Mouse (Mus musculus) forebrain, embryonic 12.5 days (tissue): ENCODE measurements around the gene Bricd5. TPM values are rescaled to one million over a fixed set of nuclear protein-coding genes. Genes with fewer than 3 reads are reported as not detected.
"Not testable (repeated sequence)": the region's sequence is repeated elsewhere in the genome, so short reads cannot be mapped to it uniquely, and the experiment has no call there.

Experiments
- ATAC-seq: fragments of 200-750 bp; cut with Nextera tagmentation; 2 replicates; pipeline ENCODE4 v1.8.0; 2017; ENCODE audit warnings: moderate TSS enrichment; ENCODE audit not compliant: low FRiP score
- H3K27ac ChIP-seq: fragments of 300-500 bp; sonication (generic); 2 replicates; pipeline ENCODE4 v1.5.1; 2016; ENCODE audit warnings: mild to moderate bottlenecking
- H3K27me3 ChIP-seq: fragments of 300-500 bp; sonication (generic); 2 replicates; pipeline ENCODE4 v1.6.1; 2016; ENCODE audit warnings: mild to moderate bottlenecking
- H3K36me3 ChIP-seq: fragments of 300-500 bp; sonication (generic); replicated peaks from 2 replicates; pipeline ENCODE4 v1.6.1; 2016; ENCODE audit warnings: mild to moderate bottlenecking
- H3K4me1 ChIP-seq: fragments of 300-500 bp; sonication (generic); 2 replicates; pipeline ENCODE4 v1.6.1; 2016
- H3K4me2 ChIP-seq: fragments of 300-500 bp; sonication (generic); 2 replicates; pipeline ENCODE4 v1.6.1; 2016; ENCODE audit warnings: mild to moderate bottlenecking, moderate library complexity
- H3K4me3 ChIP-seq: fragments of 300-500 bp; sonication (generic); replicated peaks from 2 replicates; pipeline ENCODE4 v1.5.1; 2016; ENCODE audit warnings: mild to moderate bottlenecking
- H3K9ac ChIP-seq: fragments of 300-500 bp; sonication (generic); 2 replicates; pipeline ENCODE4 v1.6.1; 2016; ENCODE audit warnings: mild to moderate bottlenecking
- H3K9me3 ChIP-seq: fragments of 300-500 bp; sonication (generic); 2 replicates; pipeline ENCODE4 v1.6.1; 2016
- WGBS: fragments of 180-500 bp; shearing (Covaris S2); methylation state at CpG from one replicate; pipeline ENCODE4 v1.1.7; 2016; 5-methylcytosine and 5-hydroxymethylcytosine counted together
- polyA plus RNA-seq: library from polyadenylated mRNA; unstranded; fragments of >200 nt; fragmentation: Nextera tagmentation; extraction: Ambion mirVana; gene quantifications from 2 replicates; pipeline ENCODE4 v1.2.1, GENCODE M21; 2016

Gene Bricd5
- polyA plus RNA-seq, result not detected in 2 replicates

DNA sequence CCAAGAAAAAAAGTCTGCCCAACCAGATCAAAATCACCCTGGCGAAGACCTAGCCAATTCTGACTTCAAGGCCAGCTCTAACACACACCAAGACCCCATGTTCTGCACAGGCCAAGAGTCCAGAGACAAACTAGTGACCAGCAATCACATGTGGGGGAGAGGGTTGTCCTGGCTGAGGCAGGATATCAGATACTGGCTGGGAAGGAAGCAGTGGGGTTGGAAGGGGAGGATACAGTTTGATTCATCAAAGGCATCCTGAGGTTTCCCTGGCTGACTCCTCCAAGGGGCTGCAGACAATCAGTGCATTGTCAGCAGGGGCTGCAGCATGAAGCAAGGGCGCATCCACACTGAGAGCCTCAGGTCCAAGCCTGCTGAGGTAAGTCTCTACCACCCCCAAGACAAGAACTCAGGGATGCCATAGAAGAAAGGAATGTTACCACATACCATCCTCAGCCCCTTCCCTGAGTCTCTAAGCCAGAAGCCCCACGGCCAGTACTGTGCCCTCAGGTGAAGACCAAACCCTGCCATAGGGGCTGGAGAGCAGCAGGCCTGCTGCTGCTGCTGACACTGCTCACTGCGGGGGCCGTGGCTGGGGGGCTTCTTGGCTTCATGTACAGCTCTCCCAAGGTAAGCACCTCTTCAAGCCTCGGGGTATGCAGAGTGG is at the start of gene Bricd5:
TSS of gene Bricd5 (plus strand) at position 273 of the 664 bp plus-strand sequence.
- Histone ChIP-seq H3K9ac (peak within 1 kb of the TSS; percentile 9), H3K9me3 (no peaks in the 10 kb centered on the region), H3K4me1 (peaks cover 39% of the 10 kb centered on the region), H3K27me3 (no peaks in the 10 kb centered on the region), H3K4me3 (no peak within 1 kb of the TSS), H3K27ac (no peak within 1 kb of the TSS), H3K36me3 (peaks cover 36% of the 10 kb centered on the region), H3K4me2 (no peak within 1 kb of the TSS; the same call in 1 of the 2 replicates)
- WGBS, result 75% methylated on average over 6 of the region's 6 CpGs
- no peak for ATAC-seq

DNA sequence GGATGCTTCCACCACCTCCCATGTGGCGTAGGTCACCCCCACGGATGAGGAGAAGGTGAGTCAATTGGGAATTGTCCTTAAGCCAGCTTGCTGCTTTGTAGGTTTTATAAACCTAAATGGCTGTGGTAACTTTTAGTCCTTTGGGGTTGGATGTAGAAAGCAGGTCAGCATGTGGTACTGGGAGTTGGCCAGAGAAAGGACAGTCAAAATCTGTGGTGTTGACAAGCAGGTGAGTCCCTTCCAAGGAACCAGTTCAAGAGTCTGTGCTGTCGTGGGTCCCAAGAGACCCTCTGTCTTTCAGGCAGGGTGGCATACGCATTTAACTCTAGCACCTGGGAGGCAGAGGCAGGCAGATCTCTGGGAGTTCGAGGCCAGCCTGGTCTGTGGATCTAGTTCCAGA is 49.2 kb upstream of the Bricd5 start:
- H3K9me3 ChIP-seq, result no peaks in the 10 kb centered on the region
- H3K4me2 ChIP-seq, result no peak overlapping the region
- ATAC-seq, result no peak
- no peak overlapping the region for H3K9ac ChIP-seq
- H3K27ac ChIP-seq, result no peak overlapping the region
- WGBS, result 96% methylated on average over 5 of the region's 5 CpGs
- H3K4me1 ChIP-seq, result peaks cover 12% of the 10 kb centered on the region
- no peak overlapping the region for H3K4me3 ChIP-seq
- peaks cover 56% of the 10 kb centered on the region for H3K36me3 ChIP-seq
- no peaks in the 10 kb centered on the region for H3K27me3 ChIP-seq

DNA sequence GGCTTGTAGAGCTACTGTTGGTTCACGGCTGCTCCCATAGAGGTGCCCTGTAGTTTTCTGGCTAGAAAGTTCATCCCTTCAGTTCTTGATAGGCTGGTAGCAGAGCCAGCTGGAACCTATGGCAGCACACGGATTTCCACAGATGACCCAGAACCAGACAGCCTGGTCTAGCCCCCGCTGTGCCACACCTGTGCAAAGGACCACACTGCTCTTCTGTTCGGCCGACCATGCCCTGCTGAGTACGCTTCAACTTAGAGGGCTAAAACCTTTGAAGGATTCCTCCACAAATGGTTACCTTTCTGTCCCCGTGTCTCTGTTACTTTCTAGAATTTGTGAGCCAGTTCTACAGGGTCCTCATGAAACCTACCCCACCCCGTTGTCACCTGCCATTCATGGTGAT is 48.4 kb upstream of the Bricd5 start:
- peaks cover 12% of the 10 kb centered on the region for H3K4me1 ChIP-seq
- not testable (repeated sequence) for ATAC-seq, H3K4me2 ChIP-seq, H3K27me3 ChIP-seq, H3K9me3 ChIP-seq, H3K27ac ChIP-seq, H3K4me3 ChIP-seq, H3K9ac ChIP-seq
- 83% methylated on average over 6 of the region's 8 CpGs for WGBS
- H3K36me3 ChIP-seq, result peaks cover 48% of the 10 kb centered on the region

DNA sequence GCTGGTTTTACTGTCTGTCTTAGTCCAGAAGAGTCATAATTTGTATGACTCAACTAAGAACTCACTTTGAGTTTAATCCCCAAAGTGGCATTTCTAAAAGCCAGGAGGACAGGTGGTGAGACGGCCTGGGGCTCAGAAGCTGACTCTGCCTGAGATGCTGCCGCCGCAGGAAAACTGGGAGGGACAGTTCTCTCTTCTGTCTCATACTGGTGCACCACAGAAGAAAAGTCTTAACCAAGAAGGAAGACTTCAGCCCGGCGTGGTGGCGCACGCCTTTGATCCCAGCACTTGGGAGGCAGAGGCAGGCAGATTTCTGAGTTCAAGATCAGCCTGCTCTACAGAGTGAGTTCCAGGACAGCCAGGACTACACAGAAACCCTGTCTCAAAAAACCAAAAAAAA is 47.8 kb upstream of the Bricd5 start:
- Histone ChIP-seq H3K4me2 (no peak overlapping the region), H3K4me3 (no peak overlapping the region), H3K36me3 (peaks cover 42% of the 10 kb centered on the region), H3K27me3 (no peaks in the 10 kb centered on the region), H3K27ac (peak overlapping the region; percentile 95; the same call in 1 of the 2 replicates), H3K4me1 (peaks cover 12% of the 10 kb centered on the region), H3K9ac (no peak overlapping the region), H3K9me3 (no peaks in the 10 kb centered on the region)
- WGBS, result 92% methylated on average over 7 of the region's 7 CpGs
- ATAC-seq, result no peak

DNA sequence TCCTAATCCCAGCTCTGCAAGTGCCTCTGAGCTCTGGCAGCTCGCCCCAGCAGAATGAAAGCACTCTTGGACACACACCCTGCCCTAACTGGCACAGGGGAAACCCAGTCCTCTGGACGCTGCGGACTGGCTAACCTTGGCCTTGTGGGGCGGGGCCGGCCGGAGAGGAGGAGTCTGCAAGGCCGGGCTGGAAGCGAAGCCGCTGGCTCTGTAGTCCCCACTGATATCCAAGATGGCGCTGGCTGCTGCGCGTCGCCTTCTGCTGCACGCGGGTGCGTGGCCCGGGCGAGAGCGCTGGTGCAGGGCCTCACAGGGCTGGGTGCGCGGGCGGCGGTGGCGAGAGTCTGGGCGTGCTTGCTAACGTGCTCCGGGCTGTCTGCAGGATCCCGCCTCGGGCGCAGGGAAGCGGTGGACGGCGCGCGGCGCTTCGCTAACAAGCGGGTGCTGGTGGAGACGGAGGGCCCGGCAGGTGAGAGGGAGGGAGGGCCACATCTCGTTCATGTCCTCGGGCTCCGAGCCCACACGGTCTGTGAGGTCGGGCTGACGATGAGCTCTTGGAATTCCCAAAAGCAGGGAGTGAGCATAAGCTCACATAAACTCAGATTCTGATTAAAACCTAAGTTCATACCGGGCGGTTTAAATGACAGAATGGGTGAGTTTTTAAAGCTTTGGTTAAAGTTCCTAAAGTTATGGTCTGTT is 47.1 kb upstream of the Bricd5 start, which contains the start of gene Eci1:
TSS of gene Eci1 (plus strand) at position 171 of the 699 bp plus-strand sequence.
- H3K4me1 ChIP-seq, result peaks cover 12% of the 10 kb centered on the region
- peak within 1 kb of the TSS; percentile 95 for H3K27ac ChIP-seq
- H3K36me3 ChIP-seq, result peaks cover 35% of the 10 kb centered on the region
- no peaks in the 10 kb centered on the region for H3K27me3 ChIP-seq
- WGBS, result under 1% methylated on average over 48 of the region's 48 CpGs
- H3K9me3 ChIP-seq, result no peaks in the 10 kb centered on the region
- H3K9ac ChIP-seq, result peak within 1 kb of the TSS; percentile 90
- peak within 1 kb of the TSS; percentile 71 for H3K4me2 ChIP-seq
- H3K4me3 ChIP-seq, result peak within 1 kb of the TSS; percentile 71
- ATAC-seq, result peak; percentile 97

DNA sequence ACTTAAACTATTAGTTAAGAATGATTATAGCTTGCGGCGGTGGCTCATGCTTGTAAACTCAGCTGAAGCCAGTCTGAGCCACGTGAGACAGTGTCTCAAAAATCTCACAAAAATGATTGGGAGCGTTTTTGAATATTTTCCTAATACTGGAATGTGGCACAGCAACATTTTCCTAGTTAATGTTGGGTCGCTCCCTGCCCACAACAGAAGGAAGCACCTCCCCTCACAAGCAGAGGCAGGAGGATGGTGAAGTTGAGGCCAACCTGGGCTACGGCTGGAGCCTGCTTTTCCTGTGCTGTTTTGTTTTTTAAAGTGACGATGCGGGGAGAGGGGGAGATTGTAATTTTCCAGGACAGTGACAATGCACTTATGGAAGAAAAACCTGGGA is 46.5 kb upstream of the Bricd5 start:
- peak overlapping the region; percentile 90 for H3K9ac ChIP-seq
- H3K9me3 ChIP-seq, result no peaks in the 10 kb centered on the region
- WGBS, result 9% methylated on average over 8 of the region's 8 CpGs
- ATAC-seq, result no peak
- H3K4me3 ChIP-seq, result peak overlapping the region; percentile 71
- H3K4me2 ChIP-seq, result peak overlapping the region; percentile 71
- peak overlapping the region; percentile 95 for H3K27ac ChIP-seq
- H3K27me3 ChIP-seq, result no peaks in the 10 kb centered on the region
- H3K4me1 ChIP-seq, result peaks cover 12% of the 10 kb centered on the region
- H3K36me3 ChIP-seq, result peaks cover 30% of the 10 kb centered on the region

DNA sequence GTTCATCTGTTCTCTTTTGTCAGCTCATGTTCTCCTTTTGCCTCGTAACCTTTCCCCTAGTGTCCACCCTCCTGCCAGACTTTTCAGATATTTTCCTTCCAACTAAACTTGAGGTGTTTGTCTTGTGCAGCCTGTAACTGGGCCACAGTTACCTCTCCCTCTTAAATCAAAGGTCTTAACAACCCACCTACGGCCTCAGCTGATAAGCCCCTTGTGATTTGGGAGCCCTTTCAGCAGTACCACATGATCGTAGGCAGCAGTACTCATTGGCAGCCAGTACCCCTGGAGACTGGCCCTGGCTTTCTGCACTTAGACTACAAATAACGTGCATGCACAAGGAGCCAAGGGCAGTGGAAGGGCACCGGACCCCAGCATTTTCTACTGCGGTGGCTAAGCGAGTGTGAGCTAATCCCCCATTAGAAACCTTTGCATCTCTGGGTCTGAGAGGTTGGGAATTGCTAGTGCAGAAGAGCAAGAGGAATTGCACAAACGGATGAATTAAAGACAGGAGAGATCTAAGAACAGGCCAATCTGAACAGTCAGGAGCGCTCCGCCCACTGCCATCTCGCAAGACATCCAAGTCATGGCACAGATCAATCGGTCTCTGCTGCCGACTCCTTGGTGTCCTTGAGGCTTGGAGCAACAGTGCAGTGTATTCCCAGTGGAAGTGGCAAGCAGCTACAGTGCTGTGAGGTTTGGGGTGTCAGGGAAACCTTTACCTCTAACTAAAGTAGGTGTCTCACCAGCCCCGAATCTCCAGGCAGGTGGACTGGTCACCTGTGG is 44.3 kb upstream of the Bricd5 start:
- Histone ChIP-seq H3K4me3 (no peak overlapping the region), H3K27ac (no peak overlapping the region), H3K36me3 (peaks cover 12% of the 10 kb centered on the region), H3K4me2 (no peak overlapping the region), H3K9me3 (no peaks in the 10 kb centered on the region), H3K4me1 (peaks cover 12% of the 10 kb centered on the region), H3K9ac (no peak overlapping the region), H3K27me3 (no peaks in the 10 kb centered on the region)
- WGBS, result 91% methylated on average over 14 of the region's 14 CpGs
- no peak for ATAC-seq

DNA sequence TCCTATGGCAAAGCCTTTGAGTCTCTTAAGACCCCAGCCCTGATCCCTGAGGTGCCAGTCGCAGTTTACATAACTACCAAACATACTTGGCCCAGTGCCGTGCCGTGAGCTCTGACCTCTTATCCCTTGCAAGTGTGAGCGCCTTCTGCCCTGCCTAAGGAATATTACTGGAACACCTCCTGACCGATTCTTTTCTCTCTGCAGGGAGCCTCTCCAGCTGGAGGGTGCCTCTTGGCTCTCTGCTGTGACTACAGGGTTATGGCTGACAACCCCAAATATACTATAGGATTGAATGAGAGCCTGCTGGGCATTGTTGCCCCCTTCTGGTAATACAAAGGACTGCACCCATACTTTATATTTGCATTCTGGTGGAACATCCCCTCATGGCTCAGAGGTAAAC is 36.7 kb upstream of the Bricd5 start:
- Histone ChIP-seq H3K27ac (no peak overlapping the region), H3K4me2 (no peak overlapping the region), H3K9me3 (no peaks in the 10 kb centered on the region), H3K36me3 (peaks cover 64% of the 10 kb centered on the region), H3K27me3 (no peaks in the 10 kb centered on the region), H3K4me3 (no peak overlapping the region), H3K9ac (no peak overlapping the region), H3K4me1 (no peaks in the 10 kb centered on the region)
- ATAC-seq, result peak; percentile 39; the same call in 1 of the 2 replicates
- WGBS, result 72% methylated on average over 5 of the region's 5 CpGs

DNA sequence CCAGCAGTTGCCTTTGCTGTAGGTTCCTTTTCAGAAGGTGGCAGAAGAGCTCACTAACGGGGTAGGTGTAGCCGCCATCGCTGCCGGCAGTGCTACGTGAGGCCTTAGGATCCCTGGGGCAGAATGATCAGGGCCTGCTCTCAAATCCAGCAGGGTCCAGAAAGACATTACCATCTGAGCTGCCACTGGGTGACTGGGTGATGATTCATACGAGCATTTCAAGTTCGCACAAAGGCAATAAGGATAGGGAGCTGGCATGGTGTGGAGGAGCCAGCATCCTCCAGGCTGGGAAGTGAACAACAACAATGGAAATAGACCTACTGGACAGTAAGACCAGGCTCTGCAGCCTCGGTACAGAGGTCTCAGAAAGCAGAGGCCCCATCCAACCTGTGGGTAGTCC is 33.3 kb upstream of the Bricd5 start:
- Histone ChIP-seq H3K4me1 (no peaks in the 10 kb centered on the region), H3K9ac (no peak overlapping the region), H3K27me3 (no peaks in the 10 kb centered on the region), H3K4me3 (no peak overlapping the region), H3K4me2 (no peak overlapping the region), H3K27ac (no peak overlapping the region), H3K36me3 (peaks cover 86% of the 10 kb centered on the region), H3K9me3 (no peaks in the 10 kb centered on the region)
- 90% methylated on average over 8 of the region's 8 CpGs for WGBS
- no peak for ATAC-seq

DNA sequence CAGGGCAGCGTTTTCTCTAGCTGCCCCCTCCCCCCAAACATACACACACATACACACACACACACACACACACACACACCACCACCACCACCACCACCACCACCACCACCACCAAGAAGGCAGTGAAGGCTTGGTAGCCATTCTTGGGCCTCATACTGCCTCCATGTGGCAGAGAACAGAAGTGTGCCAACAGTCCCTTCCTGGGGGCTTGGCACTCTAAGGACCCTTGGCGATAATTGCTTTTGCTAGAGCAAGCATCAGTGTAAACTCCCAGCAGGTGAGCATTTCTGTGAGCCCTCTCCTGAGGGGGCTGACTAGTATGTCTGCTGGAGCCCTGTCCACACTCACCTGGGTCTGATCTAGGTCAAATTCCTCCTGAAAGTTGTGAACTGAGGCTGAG is 32.5 kb upstream of the Bricd5 start:
- no peaks in the 10 kb centered on the region for H3K9me3 ChIP-seq
- H3K4me2 ChIP-seq, result no peak overlapping the region
- H3K4me3 ChIP-seq, result no peak overlapping the region
- no peak overlapping the region for H3K27ac ChIP-seq
- peaks cover 87% of the 10 kb centered on the region for H3K36me3 ChIP-seq
- H3K9ac ChIP-seq, result no peak overlapping the region
- no peaks in the 10 kb centered on the region for H3K27me3 ChIP-seq
- H3K4me1 ChIP-seq, result no peaks in the 10 kb centered on the region
- 53% methylated on average over 2 of the region's 2 CpGs for WGBS
- 0 out of 2 replicates have a peak, but pooled peaks have one; percentile 25 for ATAC-seq

DNA sequence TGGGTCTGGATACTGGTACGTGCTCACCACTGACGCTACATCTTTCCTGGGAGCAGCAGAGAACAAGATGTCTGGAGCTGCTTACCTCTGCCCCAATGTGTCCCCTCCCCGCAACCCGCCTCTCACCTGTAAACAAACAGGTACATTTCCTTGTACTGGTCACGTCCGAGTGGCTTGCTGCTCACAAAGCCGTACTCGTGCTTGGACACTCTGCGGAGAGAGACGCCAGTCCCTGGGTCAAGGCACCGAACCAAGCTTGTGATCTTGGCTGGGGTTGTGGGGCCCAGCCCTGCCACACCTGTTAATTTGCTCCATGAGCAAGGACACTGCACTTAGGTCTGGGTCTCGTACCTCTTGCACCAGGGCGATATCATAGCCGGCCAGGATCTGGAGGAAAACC is 31.6 kb upstream of the Bricd5 start:
- H3K4me3 ChIP-seq, result no peak overlapping the region
- H3K27me3 ChIP-seq, result no peaks in the 10 kb centered on the region
- H3K9me3 ChIP-seq, result no peaks in the 10 kb centered on the region
- H3K27ac ChIP-seq, result no peak overlapping the region
- WGBS, result 92% methylated on average over 14 of the region's 14 CpGs
- no peak for ATAC-seq
- H3K4me1 ChIP-seq, result no peaks in the 10 kb centered on the region
- H3K9ac ChIP-seq, result no peak overlapping the region
- no peak overlapping the region for H3K4me2 ChIP-seq
- peaks cover 95% of the 10 kb centered on the region for H3K36me3 ChIP-seq

DNA sequence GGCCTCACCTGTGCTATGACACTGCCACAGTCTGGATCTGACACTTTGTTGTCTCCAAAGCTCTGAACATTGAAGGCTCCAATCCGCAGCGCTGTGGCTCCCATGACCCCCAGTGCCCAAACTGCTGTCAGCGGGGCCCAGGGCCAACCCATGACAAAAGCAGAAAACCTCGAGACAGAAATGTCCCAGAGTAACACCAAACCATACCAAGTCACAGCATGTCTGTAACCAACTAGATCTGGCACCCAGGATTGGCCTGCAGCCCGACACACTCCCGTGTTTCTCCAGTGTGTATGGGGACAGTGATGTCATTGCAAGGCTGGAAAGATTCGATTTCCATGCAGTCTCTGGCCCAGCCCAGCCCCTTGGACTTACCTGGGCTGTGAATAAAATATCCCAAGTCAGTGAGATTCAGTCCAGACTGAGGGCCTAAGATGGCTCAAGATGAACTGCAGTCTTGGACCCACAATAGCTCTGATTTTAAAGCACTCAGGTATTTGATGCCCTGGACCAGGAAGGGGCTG is 31.0 kb upstream of the Bricd5 start, which contains the start of gene Dnase1l2:
TSS of gene Dnase1l2 (minus strand) at position 474 of the 524 bp plus-strand sequence.
- Histone ChIP-seq H3K4me1 (no peaks in the 10 kb centered on the region), H3K36me3 (peaks cover 97% of the 10 kb centered on the region), H3K27me3 (no peaks in the 10 kb centered on the region), H3K27ac (no peak within 1 kb of the TSS), H3K4me3 (no peak within 1 kb of the TSS), H3K4me2 (no peak within 1 kb of the TSS), H3K9ac (no peak within 1 kb of the TSS; the same call in 1 of the 2 replicates), H3K9me3 (no peaks in the 10 kb centered on the region)
- 79% methylated on average over 7 of the region's 7 CpGs for WGBS
- no peak for ATAC-seq
